Mouse (Mus musculus) lung, postnatal 0 days (tissue): ENCODE measurements around the gene Atf6. TPM values are rescaled to one million over a fixed set of nuclear protein-coding genes. Genes with fewer than 3 reads are reported as not detected.

Experiments
- ATAC-seq: fragments of 200-750 bp; cut with Nextera tagmentation; 2 replicates; pipeline ENCODE4 v1.8.0; 2017; ENCODE audit warnings: moderate library complexity
- DNase-seq: peaks from one replicate; pipeline ENCODE4 v3.0.0-alpha.2; 2016; ENCODE audit warnings: low spot score
- H3K27ac ChIP-seq: fragments of 300-500 bp; sonication (generic); 2 replicates; pipeline ENCODE4 v1.5.1; 2014; ENCODE audit warnings: antibody characterized with exemption, mild to moderate bottlenecking, low read length, mixed read lengths
- H3K27me3 ChIP-seq: fragments of 300-500 bp; sonication (generic); replicated peaks from 2 replicates; pipeline ENCODE4 v1.6.1; 2014; ENCODE audit warnings: low read length, mixed read lengths; ENCODE audit not compliant: insufficient read depth
- H3K36me3 ChIP-seq: fragments of 300-500 bp; sonication (generic); 2 replicates; pipeline ENCODE4 v1.6.1; 2014; ENCODE audit warnings: low read length, mixed read lengths; ENCODE audit not compliant: insufficient read depth
- H3K4me1 ChIP-seq: fragments of 300-500 bp; sonication (generic); 2 replicates; pipeline ENCODE4 v1.6.1; 2014; ENCODE audit warnings: antibody characterized with exemption, low read depth, low read length, mixed read lengths; ENCODE audit not compliant: insufficient read depth
- H3K4me2 ChIP-seq: fragments of 300-500 bp; sonication (generic); replicated peaks from 2 replicates; pipeline ENCODE4 v1.6.1; 2014; ENCODE audit warnings: low read depth, mild to moderate bottlenecking, low read length, moderate library complexity, mixed read lengths
- H3K4me3 ChIP-seq: fragments of 300-500 bp; sonication (generic); 2 replicates; pipeline ENCODE4 v1.5.1; 2014; ENCODE audit warnings: low read depth, low read length
- H3K9ac ChIP-seq: fragments of 300-500 bp; sonication (generic); replicated peaks from 2 replicates; pipeline ENCODE4 v1.6.1; 2014; ENCODE audit warnings: low read depth, mild to moderate bottlenecking
- H3K9me3 ChIP-seq: fragments of 300-500 bp; sonication (generic); 2 replicates; pipeline ENCODE4 v1.6.1; 2016; ENCODE audit warnings: low read length, mixed read lengths
- CTCF ChIP-seq: IDR thresholded peaks from 2 replicates; pipeline ENCODE4 v1.5.1; 2016; ENCODE audit warnings: antibody characterized with exemption, mild to moderate bottlenecking
- EP300 ChIP-seq: IDR thresholded peaks from 2 replicates; pipeline ENCODE4 v1.6.1; 2016; ENCODE audit warnings: antibody characterized with exemption, mild to moderate bottlenecking, control low read depth
- WGBS: fragments of 180-500 bp; shearing (Covaris S2); extraction: QIAGEN DNeasy Blood & Tissue Kit; methylation state at CpG from one replicate; pipeline ENCODE4 v1.1.7; 2014; 5-methylcytosine and 5-hydroxymethylcytosine counted together
- polyA plus RNA-seq: library from polyadenylated mRNA; unstranded; fragments of >200 nt; fragmentation: Nextera tagmentation; extraction: Ambion mirVana; gene quantifications from 2 replicates; pipeline ENCODE4 v1.2.1, GENCODE M21; 2015

The Atf6 gene
- polyA plus RNA-seq, 1 experiment from 2014 or later: 11.0 TPM

DNA sequence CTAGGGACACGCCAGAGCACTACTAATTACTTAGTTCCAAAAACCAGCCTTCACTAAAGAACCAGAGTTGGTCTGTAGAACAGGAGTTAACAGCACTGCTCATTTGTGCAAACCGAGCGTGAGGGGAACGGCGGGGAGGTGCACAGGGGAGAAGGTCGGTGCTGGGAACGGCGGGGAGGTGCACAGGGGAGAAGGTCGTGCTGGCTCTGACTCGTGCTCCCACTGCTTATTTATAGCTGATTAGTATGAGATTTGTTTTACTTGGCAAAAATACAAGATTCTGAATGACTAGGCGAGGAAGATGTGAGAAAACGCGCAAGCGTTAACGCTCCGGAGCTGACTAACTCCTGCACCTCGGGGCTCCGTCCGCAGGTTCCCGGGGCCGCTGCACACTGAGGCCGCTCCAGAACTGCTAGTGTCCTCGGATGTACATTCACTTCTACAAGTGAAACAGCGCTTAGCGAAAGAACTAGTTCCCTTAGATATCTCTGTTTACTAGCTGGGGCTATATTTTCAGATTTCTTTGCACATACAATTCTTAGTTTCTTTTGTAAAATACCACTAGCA, 96.1 kb downstream of the Atf6 start:
- Histone ChIP-seq H3K4me2 (peak overlapping the region; percentile 42), H3K4me1 (no peaks in the 10 kb centered on the region; the same call in 1 of the 2 replicates), H3K4me3 (no peak overlapping the region), H3K9me3 (no peaks in the 10 kb centered on the region), H3K36me3 (no peaks in the 10 kb centered on the region), H3K9ac (no peak overlapping the region), H3K27me3 (no peaks in the 10 kb centered on the region), H3K27ac (peak overlapping the region; percentile 66; the same call in 1 of the 2 replicates)
- 31% methylated on average over 25 of the region's 25 CpGs for WGBS
- DNase-seq (peak; percentile 71), ATAC-seq (peak; percentile 55)
- no peak for TF ChIP-seq CTCF
- TF ChIP-seq EP300: peak; percentile 12; the same call in 1 of the 2 replicates

DNA sequence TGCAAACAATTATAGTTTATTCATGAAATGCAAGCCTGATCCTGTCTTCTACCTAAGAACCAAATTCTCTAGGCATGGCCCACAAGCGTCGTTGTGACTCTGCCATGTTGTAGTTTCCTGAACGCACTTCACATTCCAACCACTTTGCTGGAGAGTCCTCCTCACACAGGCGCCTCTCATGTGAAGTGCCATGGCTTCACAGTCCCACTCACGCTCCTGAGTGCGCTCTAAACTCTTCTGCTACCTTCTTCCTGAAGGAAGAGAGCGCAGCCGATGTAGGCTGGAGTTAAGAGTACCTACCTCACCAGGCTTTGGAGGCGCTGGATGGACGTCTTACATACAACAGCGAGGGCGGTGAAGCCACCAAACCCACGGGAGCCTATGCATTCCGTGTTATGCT, 96.9 kb downstream of the Atf6 start:
- Histone ChIP-seq H3K4me2 (peak overlapping the region; percentile 42; the same call in 1 of the 2 replicates), H3K9ac (no peak overlapping the region), H3K4me1 (no peaks in the 10 kb centered on the region; the same call in 1 of the 2 replicates), H3K36me3 (no peaks in the 10 kb centered on the region), H3K9me3 (no peaks in the 10 kb centered on the region), H3K27me3 (no peaks in the 10 kb centered on the region), H3K27ac (peak overlapping the region; percentile 66; the same call in 1 of the 2 replicates), H3K4me3 (no peak overlapping the region)
- peak; percentile 92 for DNase-seq
- ATAC-seq: peak; percentile 95
- WGBS: 68% methylated on average over 14 of the region's 14 CpGs
- TF ChIP-seq CTCF (peak; percentile 28), EP300 (peak; percentile 93)

- Histone ChIP-seq H3K9ac (no peak overlapping the region), H3K36me3 (no peaks in the 10 kb centered on the region), H3K4me1 (no peaks in the 10 kb centered on the region; the same call in 1 of the 2 replicates), H3K27me3 (no peaks in the 10 kb centered on the region), H3K4me3 (no peak overlapping the region), H3K9me3 (no peaks in the 10 kb centered on the region), H3K27ac (no peak overlapping the region), H3K4me2 (no peak overlapping the region)
- ATAC-seq (peak; percentile 33; the same call in 1 of the 2 replicates), DNase-seq (peak; percentile 59)
- WGBS: 31% methylated on average over 2 of the region's 2 CpGs
- TF ChIP-seq EP300 (peak; percentile 59), CTCF (no peak)
Measured at GRCm38 (mm10) chr1:170766997-170767396, 100.6 kb downstream of the Atf6 start.

DNA sequence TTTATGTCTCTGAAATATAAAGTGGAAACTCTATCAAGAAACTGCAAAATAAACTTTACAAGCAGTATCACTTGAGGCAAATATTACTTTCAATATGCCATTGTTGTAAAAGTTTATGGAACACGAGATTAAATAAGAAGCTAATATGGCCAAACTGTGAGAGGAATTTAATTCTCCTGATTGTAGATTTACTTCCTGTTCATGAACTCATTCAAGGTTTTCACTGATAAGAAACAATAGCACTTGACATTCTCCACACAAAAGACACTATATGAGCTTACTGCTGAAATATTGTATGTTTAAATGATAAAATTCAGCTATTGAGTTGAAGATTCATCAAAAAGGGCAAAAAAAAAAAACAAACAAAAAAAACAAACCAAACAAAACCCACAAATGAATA, 102.8 kb downstream of the Atf6 start:
- ATAC-seq (no peak), DNase-seq (no peak)
- no peaks in the 10 kb centered on the region for H3K27me3 ChIP-seq
- H3K9me3 ChIP-seq: no peaks in the 10 kb centered on the region
- 36% methylated on average over 1 of the region's 1 CpGs for WGBS
- TF ChIP-seq EP300 (no peak), CTCF (no peak)
- no peak overlapping the region for H3K9ac ChIP-seq
- H3K36me3 ChIP-seq: no peaks in the 10 kb centered on the region
- no peak overlapping the region for H3K27ac ChIP-seq
- H3K4me2 ChIP-seq: no peak overlapping the region
- H3K4me3 ChIP-seq: no peak overlapping the region
- H3K4me1 ChIP-seq: no peaks in the 10 kb centered on the region; the same call in 1 of the 2 replicates

GRCm38 (mm10) chr1:170761634-170762033, 105.9 kb downstream of the Atf6 start:
- Histone ChIP-seq H3K4me3 (no peak overlapping the region), H3K4me2 (no peak overlapping the region), H3K9me3 (no peaks in the 10 kb centered on the region), H3K9ac (no peak overlapping the region), H3K4me1 (no peaks in the 10 kb centered on the region), H3K36me3 (no peaks in the 10 kb centered on the region), H3K27me3 (no peaks in the 10 kb centered on the region), H3K27ac (no peak overlapping the region)
- DNase-seq: no peak
- WGBS: 85% methylated on average over 1 of the region's 1 CpGs
- no peak for ATAC-seq
- TF ChIP-seq CTCF (no peak), EP300 (no peak)

DNA sequence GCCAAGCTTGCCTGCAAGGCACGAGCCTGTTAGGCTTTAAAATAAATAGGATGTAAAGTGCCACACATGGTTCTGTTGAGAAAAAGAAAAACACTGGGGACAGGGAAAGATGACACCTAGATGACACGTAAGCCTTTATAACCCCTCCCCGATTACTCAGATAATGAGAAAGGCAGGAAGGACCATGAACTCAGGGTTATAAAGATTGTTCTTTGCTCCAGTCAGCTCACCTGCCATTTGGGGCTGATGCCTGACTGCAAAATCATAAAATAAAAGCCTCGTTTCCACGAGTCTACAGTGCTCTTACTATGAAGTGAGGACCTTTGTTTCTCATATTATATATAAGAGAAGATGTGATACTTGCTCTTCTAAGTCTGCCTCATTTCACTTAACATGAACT, 114.0 kb downstream of the Atf6 start:
- Histone ChIP-seq H3K4me2 (no peak overlapping the region), H3K36me3 (no peaks in the 10 kb centered on the region), H3K4me1 (no peaks in the 10 kb centered on the region), H3K27me3 (no peaks in the 10 kb centered on the region), H3K4me3 (no peak overlapping the region), H3K9me3 (no peaks in the 10 kb centered on the region), H3K9ac (no peak overlapping the region), H3K27ac (no peak overlapping the region)
- ATAC-seq (no peak), DNase-seq (no peak)
- no peak for TF ChIP-seq EP300
- no peak for TF ChIP-seq CTCF
- 83% methylated on average over 5 of the region's 5 CpGs for WGBS
